ENCODE assay signal across 8 mouse cellular contexts in the genomic region with DNA sequence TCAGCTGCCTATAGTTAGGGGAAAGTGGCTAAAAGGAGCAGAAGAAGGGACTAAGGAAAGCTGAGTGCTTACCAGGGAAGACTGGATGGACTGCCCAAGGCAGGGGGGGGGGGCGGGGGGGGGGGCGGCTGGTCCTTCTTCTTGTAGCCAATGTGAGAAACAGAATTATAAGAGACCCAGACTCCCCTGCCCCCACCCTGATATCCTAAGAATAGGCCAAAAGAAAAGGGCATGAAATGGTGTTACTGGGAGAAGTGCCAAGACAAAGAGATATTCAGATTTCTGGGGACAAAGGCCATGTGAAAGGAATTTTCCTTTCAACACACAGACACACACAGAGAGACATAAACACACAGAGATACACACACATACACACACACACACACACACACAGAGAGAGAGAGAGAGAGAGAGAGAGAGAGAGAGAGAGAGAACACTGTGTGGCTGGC.
A peak's percentile ranks its signal among the peaks of the same experiment; 100 is the strongest.
DNase-seq lines count a peak whose midpoint lies in the region; ATAC-seq and TF ChIP-seq lines count a peak whose summit lies in the region.

No protein-coding gene starts in this region.

- H3K4me2 ChIP-seq in intestine, embryonic 14.5 days (ENCODE audit: low read length) = no peak overlapping the region
- H3K4me2 ChIP-seq in intestine, postnatal 0 days (replicated peaks; ENCODE audit: low read depth) = no peak overlapping the region
- no peak overlapping the region for H3K4me2 ChIP-seq in forebrain, embryonic 14.5 days (ENCODE audit: low read length)
- H3K4me2 ChIP-seq in kidney, embryonic 14.5 days (replicated peaks; ENCODE audit: low read depth, low read length) = no peak overlapping the region
- H3K4me2 ChIP-seq in midbrain, embryonic 11.5 days = no peak overlapping the region

- H3K36me3 ChIP-seq in intestine, embryonic 14.5 days (ENCODE audit: control insufficient read depth, insufficient read depth, low read length) = no peaks in the 10 kb centered on the region
- H3K36me3 ChIP-seq in intestine, postnatal 0 days (ENCODE audit: control insufficient read depth, insufficient read depth) = no peaks in the 10 kb centered on the region
- H3K36me3 ChIP-seq in forebrain, embryonic 14.5 days (ENCODE audit: control insufficient read depth, insufficient read depth, low read length) = no peaks in the 10 kb centered on the region
- no peaks in the 10 kb centered on the region for H3K36me3 ChIP-seq in kidney, embryonic 14.5 days (ENCODE audit: control insufficient read depth, insufficient read depth, low read length)
- no peaks in the 10 kb centered on the region for H3K36me3 ChIP-seq in midbrain, embryonic 11.5 days (ENCODE audit: control insufficient read depth, insufficient read depth, low read length)

- H3K27me3 ChIP-seq in intestine, embryonic 14.5 days (replicated peaks; ENCODE audit: control insufficient read depth, insufficient read depth, low read length) = no peaks in the 10 kb centered on the region
- H3K27me3 ChIP-seq in intestine, postnatal 0 days (replicated peaks; ENCODE audit: control insufficient read depth, insufficient read depth, low read length) = no peaks in the 10 kb centered on the region
- no peaks in the 10 kb centered on the region for H3K27me3 ChIP-seq in forebrain, embryonic 14.5 days (replicated peaks; ENCODE audit: control insufficient read depth, insufficient read depth, low read length)
- no peaks in the 10 kb centered on the region for H3K27me3 ChIP-seq in kidney, embryonic 14.5 days (ENCODE audit: control insufficient read depth, insufficient read depth, low read length)
- no peaks in the 10 kb centered on the region for H3K27me3 ChIP-seq in midbrain, embryonic 11.5 days (ENCODE audit: control insufficient read depth, insufficient read depth, low read length)

- no peak for DNase-seq in intestine, embryonic 14.5 days (ENCODE audit: low spot score)
- peak; percentile 77 for DNase-seq in forebrain, embryonic 14.5 days (ENCODE audit: low spot score)
- DNase-seq in midbrain, embryonic 11.5 days (ENCODE audit: low spot score, missing footprints) = peak; percentile 90
- DNase-seq in thymus, postnatal 10 days (ENCODE audit: low spot score in 2 of 2) = no peak
- DNase-seq in urinary bladder, postnatal 25 days (ENCODE audit: low spot score) = no peak

- 0 out of 2 replicates have a peak, but pooled peaks have one; percentile 15 for ATAC-seq in intestine, embryonic 14.5 days (replicated peaks; ENCODE audit: low FRiP score, low TSS enrichment, low read depth)
- ATAC-seq in intestine, postnatal 0 days = no peak
- ATAC-seq in forebrain, embryonic 14.5 days = peak; percentile 70
- peak; percentile 28; the same call in 1 of the 2 replicates for ATAC-seq in kidney, embryonic 14.5 days (ENCODE audit: low FRiP score, low TSS enrichment)
- peak; percentile 88 for ATAC-seq in midbrain, embryonic 11.5 days (ENCODE audit: low FRiP score)
- no peak for ATAC-seq in inflammation-experienced regulatory T-cells, adult 6 months

- TF ChIP-seq CTCF in intestine, postnatal 0 days (IDR thresholded peaks at IDR 0.05; ENCODE audit: low read depth) = no peak

- H3K9me3 ChIP-seq in intestine, embryonic 14.5 days (ENCODE audit: control insufficient read depth, low read length) = no peaks in the 10 kb centered on the region
- no peaks in the 10 kb centered on the region for H3K9me3 ChIP-seq in intestine, postnatal 0 days (ENCODE audit: control insufficient read depth)
- no peaks in the 10 kb centered on the region for H3K9me3 ChIP-seq in forebrain, embryonic 14.5 days (replicated peaks; ENCODE audit: control insufficient read depth, low read length)
- no peaks in the 10 kb centered on the region for H3K9me3 ChIP-seq in kidney, embryonic 14.5 days (ENCODE audit: control insufficient read depth, low read length)
- H3K9me3 ChIP-seq in midbrain, embryonic 11.5 days (ENCODE audit: control insufficient read depth, low read length) = no peaks in the 10 kb centered on the region

- peaks cover 13% of the 10 kb centered on the region; the same call in 1 of the 2 replicates for H3K4me1 ChIP-seq in intestine, embryonic 14.5 days (replicated peaks; ENCODE audit: control insufficient read depth, insufficient read depth, low read length)
- H3K4me1 ChIP-seq in intestine, postnatal 0 days (replicated peaks; ENCODE audit: control insufficient read depth, insufficient read depth, low read length) = no peaks in the 10 kb centered on the region
- H3K4me1 ChIP-seq in forebrain, embryonic 14.5 days (ENCODE audit: control insufficient read depth, insufficient read depth, low read length) = peaks cover 9% of the 10 kb centered on the region
- H3K4me1 ChIP-seq in kidney, embryonic 14.5 days (ENCODE audit: control insufficient read depth, insufficient read depth, low read length) = peaks cover 11% of the 10 kb centered on the region; the same call in 1 of the 2 replicates
- peaks cover 19% of the 10 kb centered on the region; the same call in 1 of the 2 replicates for H3K4me1 ChIP-seq in midbrain, embryonic 11.5 days (ENCODE audit: control insufficient read depth, insufficient read depth, low read length)

- H3K4me3 ChIP-seq in intestine, embryonic 14.5 days (ENCODE audit: low read depth, low read length) = no peak overlapping the region
- no peak overlapping the region for H3K4me3 ChIP-seq in intestine, postnatal 0 days (ENCODE audit: low read depth, low read length)
- H3K4me3 ChIP-seq in forebrain, embryonic 14.5 days (ENCODE audit: low read depth, low read length) = no peak overlapping the region
- H3K4me3 ChIP-seq in kidney, embryonic 14.5 days (ENCODE audit: low read length) = no peak overlapping the region
- no peak overlapping the region for H3K4me3 ChIP-seq in midbrain, embryonic 11.5 days (ENCODE audit: low read depth, low read length)

- no peak overlapping the region for H3K9ac ChIP-seq in intestine, embryonic 14.5 days (ENCODE audit: low read length)
- no peak overlapping the region for H3K9ac ChIP-seq in intestine, postnatal 0 days (ENCODE audit: low read depth, low read length)
- H3K9ac ChIP-seq in forebrain, embryonic 14.5 days (ENCODE audit: low read length) = no peak overlapping the region
- no peak overlapping the region for H3K9ac ChIP-seq in kidney, embryonic 14.5 days (ENCODE audit: low read depth, low read length)
- no peak overlapping the region for H3K9ac ChIP-seq in midbrain, embryonic 11.5 days (ENCODE audit: low read length)

- peak overlapping the region; percentile 81 for H3K27ac ChIP-seq in intestine, embryonic 14.5 days (ENCODE audit: low read depth)
- H3K27ac ChIP-seq in intestine, postnatal 0 days (ENCODE audit: low read depth, low read length) = no peak overlapping the region
- H3K27ac ChIP-seq in forebrain, embryonic 14.5 days (ENCODE audit: low read depth, low read length) = peak overlapping the region; percentile 73; the same call in 1 of the 2 replicates
- H3K27ac ChIP-seq in kidney, embryonic 14.5 days (ENCODE audit: low read depth, low read length) = peak overlapping the region; percentile 76
- peak overlapping the region; percentile 45 for H3K27ac ChIP-seq in midbrain, embryonic 11.5 days (ENCODE audit: low read depth, low read length)

- no CpG with 5 or more reads among the region's 2 CpGs for WGBS in intestine, embryonic 14.5 days
- WGBS in intestine, postnatal 0 days = no CpG with 5 or more reads among the region's 2 CpGs
- WGBS in forebrain, embryonic 14.5 days = no CpG with 5 or more reads among the region's 2 CpGs
- no CpG with 5 or more reads among the region's 2 CpGs for WGBS in kidney, embryonic 14.5 days
- no CpG with 5 or more reads among the region's 2 CpGs for WGBS in midbrain, embryonic 11.5 days

Comparison
In these comparisons a context has a peak if more than half of its experiments do, and no peak if none do; other contexts are left out.
1. ATAC-seq: peak in intestine, embryonic 14.5 days (single experiment), forebrain, embryonic 14.5 days (single experiment), kidney, embryonic 14.5 days (single experiment) and midbrain, embryonic 11.5 days (single experiment); none in intestine, postnatal 0 days (single experiment) and inflammation-experienced regulatory T-cells, adult 6 months (single experiment).
2. DNase-seq: peak in forebrain, embryonic 14.5 days (single experiment) and midbrain, embryonic 11.5 days (single experiment); none in intestine, embryonic 14.5 days (single experiment), thymus, postnatal 10 days (0 of 2) and urinary bladder, postnatal 25 days (single experiment).